Mouse (Mus musculus): ENCODE measurements around the gene Rundc3a.
"Not testable (repeated sequence)": the region's sequence is repeated elsewhere in the genome, so short reads cannot be mapped to it uniquely, and the experiment has no call there.

Gene Rundc3a

DNA sequence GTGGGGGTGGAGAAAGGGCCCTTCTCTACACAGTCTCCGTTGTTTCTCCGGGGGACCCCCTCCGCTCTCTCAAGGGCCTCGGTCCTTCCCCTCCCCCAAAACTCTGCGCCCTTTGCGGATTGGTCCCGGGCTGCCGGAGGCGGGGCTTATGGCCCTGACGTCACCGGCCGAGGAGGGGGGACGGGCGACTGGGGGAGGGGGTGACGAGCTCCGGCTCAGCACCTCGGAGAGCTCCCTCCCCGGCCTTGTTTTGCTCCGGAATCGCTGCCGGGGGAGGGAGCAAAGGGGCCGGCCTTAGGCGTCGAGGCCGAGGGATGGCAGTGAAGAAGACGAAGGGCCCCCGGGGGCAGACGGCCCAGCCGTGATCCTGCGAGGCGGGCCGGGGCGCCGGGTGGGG lies at the start of gene Rundc3a:
Gene Rundc3a, plus strand, starts transcription at position 166 of the 397 bp plus-strand sequence.
- DNase-seq (ENCODE audit: low read depth, low spot score): peak; percentile 88

DNA sequence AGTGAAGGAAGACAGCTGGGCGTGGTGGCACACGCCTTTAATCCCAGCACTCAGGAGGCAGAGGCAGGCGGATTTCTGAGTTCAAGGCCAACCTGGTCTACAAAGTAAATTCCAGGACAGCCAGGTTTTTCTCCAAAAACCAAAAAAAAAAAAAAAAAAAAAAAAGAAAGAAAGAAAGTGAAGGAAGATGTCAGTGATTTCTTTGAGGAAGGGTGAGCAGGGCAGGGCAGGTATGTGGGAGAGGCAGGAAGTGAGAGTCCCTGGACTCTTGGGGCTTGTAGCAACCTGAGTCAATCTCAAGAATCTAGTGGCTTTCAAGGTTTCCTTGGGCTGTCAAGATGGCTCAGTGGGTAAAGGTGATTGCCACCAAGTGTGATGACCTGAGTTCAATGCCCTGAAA lies 48.7 kb upstream of the Rundc3a start:
- no peak for DNase-seq (ENCODE audit: low read depth, low spot score)

DNA sequence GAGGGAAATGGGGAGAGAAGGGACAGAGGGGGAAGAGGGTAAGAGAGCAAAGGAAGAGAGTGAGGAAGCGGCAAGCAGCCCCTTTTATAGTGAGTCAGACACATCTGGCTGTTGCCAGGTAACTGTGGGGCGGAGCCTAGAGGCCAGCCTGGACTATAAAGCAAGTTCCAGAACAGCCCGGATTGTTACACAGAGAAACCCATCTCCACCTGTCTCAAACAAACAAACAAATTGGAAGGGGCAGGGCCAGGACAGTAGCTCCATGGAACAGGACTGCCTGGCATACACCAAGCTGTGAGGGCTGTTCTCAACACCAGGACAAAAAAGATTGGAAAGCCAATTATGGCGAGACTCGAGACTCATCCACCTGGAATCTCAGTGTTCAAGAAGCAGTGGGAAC lies 46.3 kb upstream of the Rundc3a start:
- no peak for DNase-seq (ENCODE audit: low read depth, low spot score)

DNA sequence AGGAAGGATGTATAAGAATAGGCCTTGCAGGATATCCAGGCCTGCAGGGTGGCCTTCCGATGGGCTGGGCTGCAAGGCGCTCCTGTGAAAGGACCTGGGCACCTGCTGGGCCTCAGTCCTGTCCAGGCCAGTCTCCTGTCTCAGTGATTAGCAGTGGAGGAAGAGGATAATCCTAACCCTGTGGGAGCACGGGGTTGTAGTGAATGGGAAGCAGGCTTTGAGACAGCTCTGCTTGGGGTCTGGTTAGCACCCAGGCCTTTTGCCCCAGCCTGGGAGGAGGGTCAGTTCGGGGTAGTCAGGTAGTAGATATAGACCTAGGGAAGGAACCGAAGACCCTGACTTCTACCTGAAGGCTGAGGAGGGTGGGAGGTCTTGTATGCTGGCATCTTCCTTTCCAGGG lies 45.5 kb upstream of the Rundc3a start:
- DNase-seq (ENCODE audit: low read depth, low spot score): no peak

DNA sequence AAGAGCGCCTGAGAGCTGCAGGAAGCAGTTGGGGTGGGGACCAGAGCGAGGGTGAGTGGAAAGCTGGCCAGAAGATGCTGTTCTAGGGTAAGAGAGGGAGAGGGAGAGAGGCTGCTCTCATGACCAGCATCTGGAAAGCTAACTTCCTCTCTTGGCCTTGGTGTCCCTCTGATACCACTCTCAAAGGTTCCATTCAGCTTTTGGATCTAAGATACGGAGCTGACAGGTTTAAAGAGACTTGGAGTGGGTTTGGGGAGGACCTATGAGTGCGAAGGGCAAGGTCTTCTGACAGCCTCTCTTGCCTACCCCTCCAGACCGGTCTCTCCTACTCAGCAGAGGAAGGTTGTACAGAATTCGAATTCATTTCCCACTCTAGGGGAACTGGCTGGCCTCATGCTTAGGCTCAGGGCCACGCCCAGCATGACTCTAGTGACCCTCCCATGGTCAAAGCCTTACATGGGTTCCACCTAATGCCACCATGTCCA lies 45.1 kb upstream of the Rundc3a start:
- no peak for DNase-seq (ENCODE audit: low read depth, low spot score)

DNA sequence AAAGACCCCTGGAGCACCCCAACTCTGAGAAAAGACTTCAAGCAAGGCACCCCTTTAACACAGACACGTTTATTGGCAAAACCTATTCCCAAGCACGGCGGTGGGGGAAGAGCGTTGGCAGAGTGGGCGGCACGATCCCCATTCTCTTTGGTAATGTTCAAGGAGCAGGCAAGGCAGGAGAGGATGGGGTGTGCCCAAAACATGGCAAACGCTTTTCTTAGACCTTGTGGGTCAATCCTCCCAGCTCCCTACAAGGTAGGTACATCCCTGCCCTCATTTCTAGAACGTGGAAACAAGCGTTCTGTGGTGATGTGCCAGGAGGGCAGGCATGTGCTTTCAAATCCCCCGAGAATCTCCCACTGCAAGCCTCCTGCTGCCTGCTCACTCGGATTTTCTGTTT lies 44.4 kb upstream of the Rundc3a start:
- no peak for DNase-seq (ENCODE audit: low read depth, low spot score)

DNA sequence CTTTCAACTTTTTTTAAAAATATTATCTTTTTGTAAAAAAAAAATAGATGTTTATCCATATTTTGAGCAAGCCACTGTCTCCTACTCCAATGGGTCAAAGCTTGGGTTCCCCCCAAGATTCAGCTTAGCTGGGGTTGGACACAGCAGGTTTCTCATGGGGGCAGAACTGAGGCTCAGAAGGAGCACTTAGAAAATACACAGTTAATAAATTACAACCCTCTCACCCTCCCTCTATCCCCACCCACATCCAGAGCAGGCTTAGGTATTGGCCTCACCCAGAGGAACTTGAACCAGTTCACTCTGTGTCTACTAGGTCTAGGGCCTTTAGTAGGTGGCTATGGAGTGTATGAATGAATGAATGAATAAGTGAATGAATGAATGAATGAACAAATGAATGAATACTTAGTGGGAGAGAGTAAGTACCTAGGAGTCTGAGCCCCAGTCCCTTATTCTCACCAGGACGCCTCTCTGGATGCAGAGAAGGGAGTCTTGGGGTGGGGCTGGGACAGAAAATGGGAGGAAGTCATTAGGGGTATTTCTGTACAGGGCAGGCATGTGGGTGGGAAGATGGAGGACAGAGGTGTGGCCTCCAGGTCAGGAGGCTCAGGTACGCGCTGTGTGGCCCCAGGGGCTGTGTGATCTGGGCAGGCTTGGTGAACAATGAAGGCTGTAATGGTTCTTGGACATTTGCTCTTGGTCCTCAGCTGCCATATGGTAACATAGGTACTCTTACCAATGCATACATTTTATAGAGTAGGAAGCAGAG lies 43.8 kb upstream of the Rundc3a start:
- DNase-seq (ENCODE audit: low read depth, low spot score): no peak

DNA sequence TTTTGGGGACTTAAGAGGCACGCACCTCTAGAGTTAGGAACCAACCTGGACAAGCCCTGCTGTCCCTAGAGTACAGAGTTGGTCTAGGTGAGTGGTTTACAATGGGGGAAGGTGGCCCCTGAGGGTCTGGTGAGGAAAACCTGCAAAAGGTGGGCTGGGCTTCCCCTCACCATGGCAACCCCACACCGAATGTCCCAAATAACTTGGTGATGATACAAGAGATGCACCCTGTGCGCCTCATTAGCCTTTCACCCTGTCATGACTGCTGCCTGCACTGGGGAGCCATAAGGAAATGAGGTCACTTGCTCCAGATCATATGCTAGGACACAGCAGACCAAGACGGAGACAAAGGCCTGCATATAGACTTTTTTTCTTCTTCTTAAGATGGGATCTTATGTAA lies 42.8 kb upstream of the Rundc3a start:
- DNase-seq (ENCODE audit: low read depth, low spot score): no peak

DNA sequence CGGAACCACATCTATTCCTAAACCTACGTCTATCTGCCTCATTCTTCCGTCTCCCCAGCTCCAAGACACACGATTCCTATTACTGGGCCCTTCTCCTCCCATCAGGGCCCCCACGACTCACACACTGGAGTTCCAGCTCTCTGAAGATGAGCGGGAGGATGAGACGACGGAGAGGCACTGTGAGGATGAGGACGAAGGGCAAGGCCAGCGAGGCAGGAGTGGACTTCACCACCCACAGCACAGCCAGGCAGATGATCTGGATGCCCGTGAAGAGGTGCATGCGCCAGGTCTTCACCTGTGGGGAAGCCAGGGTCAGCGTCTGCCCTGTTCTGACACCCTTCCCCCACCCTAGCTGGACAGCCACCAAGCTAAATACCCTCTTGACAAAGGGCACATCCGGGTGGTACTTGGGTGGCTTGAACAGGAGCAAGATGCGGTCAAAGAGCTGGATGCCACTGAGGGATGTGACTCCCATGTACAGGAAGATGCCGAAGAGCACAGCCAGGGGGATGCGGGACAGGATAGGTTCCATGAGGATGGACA lies 42.2 kb upstream of the Rundc3a start:
- no peak for DNase-seq (ENCODE audit: low read depth, low spot score)

DNA sequence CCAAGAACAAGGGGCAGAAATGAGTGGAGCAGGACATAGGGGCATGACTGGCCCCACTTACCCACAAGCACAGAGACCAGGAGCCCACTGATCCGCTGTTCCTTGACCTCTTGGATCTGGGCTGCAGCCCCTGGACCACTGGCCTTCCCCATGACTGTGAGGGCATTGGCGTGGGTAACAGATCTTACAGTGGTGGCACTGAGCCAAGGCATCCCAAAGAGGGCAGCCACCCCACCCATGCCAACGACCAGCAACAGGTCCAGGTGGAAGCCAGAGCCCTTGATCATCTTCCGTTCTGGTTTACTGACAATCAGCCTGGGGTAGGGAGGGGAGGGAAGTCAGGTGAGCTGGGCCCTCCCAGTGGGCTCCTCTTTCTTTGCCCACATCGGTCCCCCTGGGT lies 40.8 kb upstream of the Rundc3a start:
- DNase-seq (ENCODE audit: low read depth, low spot score): no peak

DNA sequence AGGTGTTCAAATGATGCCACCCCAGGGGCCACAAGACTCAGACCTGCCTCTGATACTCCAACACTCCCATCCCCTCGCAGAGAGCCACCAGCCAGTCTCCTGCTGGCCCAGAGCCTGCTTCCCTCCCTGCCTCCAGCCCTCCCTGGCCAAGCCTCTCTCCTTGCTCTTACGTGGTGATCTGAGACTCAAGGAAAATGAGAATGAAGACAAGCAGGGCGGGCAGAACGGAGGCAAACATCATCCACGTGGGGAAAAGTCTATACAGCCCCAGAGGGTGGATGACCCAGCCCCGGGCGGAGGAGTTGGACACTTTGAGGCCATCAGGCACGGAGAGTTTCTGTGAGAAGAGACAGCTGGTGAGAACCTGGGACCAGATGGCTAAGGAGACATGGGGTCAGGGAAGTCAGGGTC lies 40.2 kb upstream of the Rundc3a start:
- no peak for DNase-seq (ENCODE audit: low read depth, low spot score)

DNA sequence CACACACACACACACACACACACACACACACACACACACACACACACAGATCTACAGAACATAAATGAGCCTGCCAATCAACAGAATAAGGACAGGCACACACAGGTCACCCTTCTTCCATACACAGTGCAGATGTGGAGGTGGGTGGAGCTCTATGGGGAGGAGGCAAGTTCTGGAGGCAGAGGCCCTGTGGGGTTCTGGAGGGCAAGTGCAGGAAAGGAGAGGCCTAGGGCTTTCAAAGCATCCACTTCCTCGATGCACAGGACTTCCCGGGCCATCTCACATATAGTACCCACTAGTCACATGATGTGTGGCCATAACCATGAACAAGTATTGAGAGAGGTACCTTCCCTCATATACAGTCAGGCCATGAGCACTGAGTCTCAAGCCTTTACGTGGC lies 37.7 kb upstream of the Rundc3a start:
- DNase-seq (ENCODE audit: low read depth, low spot score): no peak

DNA sequence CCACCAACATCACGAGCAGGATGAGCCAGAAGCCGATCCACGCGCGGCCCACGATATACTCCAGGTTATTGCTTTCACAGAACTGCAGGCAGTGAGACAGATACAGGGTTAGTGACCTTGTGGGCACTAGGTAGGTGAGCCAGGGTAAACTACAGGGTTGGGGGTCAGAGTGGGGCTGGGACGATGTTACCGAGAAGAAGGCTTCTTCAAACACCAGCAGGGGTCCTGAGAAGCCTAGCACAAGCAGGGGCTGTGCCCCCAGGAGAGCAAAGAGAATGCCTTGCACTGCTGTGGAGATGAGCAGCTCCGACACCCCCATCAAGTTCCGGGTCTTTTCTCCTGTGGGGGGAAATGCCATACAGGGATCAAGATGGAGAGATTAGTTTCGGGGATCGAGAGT lies 37.0 kb upstream of the Rundc3a start:
- no peak for DNase-seq (ENCODE audit: low read depth, low spot score)

DNA sequence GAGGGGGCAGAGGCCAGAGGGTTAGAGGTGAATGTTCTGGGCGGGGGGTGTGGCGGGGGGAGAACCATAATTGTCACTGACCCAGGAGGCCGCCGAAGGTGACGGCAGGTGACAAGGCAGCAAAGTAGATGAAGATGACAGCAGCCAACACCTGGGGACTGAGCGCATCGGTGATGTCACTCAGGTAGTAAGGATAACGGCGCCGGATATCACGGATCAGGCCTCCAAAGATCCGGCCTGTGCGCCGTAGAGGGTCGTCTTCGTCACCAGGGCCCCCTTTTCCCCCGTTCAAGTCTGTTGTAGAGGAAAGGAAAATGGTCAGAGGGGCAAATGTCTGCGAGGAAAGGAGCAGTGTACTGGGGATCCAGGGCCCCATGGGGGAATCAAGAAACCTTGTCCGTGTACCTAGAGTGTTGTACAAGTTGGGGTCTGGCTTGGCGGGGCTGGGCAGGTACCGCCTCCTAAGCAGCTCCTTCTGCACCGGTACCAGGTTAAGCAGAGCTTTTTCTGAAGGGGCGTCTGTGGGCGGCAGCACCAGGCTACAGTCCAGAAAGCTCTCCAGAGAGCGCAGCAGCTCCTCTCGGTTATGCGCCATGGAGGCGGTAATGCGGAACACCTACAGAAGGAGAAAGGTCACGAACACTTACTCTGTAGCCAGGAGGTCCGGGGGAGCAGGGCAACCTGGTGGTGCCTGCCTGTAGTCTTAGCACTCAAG lies 36.4 kb upstream of the Rundc3a start:
- DNase-seq (ENCODE audit: low read depth, low spot score): no peak

DNA sequence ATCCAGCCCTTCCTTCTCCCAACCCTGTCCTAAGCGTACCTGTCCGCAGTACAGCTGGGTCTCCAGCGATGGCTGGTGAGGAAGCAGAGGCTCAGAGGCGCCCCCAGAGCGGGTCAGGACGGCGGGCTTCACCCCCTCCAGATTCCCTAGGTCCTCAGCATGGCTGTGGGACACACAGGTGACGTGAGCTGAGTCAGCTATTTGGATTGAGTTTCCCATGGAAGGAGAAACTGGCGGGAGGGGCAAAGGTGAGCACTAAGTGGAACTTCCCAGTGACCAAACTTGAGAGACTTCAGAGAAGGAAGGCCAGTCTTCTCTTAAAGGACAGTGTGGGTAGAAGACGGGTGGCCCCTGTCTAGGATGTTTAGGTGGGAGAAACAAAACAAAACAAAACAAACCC lies 34.8 kb upstream of the Rundc3a start:
- no peak for DNase-seq (ENCODE audit: low read depth, low spot score)

DNA sequence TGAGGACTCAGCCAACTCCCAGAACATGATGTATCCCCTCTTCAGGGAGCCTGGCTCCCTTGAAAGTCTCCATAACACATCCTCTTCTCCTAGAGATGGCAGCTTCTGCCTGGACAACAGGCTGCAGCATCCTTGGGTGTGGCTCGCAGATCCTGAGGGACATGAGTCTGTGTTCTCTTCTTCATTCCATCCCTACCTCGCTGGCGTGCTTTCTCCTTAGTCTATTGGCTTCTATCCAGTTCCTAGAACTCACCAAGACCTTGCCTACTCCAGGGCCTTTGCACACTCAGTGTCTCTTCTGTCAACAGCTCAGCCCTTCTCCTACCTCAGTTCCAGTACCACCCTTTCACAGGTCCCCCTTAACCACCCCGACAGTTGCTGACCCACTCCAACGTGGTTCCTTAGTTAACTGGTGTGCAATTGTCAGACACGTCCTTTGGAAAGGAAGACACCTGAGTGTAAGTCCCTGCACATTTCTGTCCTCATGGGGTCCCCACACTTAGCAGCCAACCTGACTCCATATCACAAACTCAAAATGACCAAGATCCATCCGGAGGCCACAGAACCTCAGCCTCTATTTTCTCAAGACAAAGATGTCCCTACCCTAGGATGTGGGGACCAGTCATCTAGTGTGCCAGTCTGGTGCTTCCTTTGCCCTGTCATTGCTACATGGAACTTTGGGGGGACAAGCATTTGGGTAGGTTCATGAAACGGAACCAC lies 31.3 kb upstream of the Rundc3a start:
- no peak for DNase-seq (ENCODE audit: low read depth, low spot score)

DNA sequence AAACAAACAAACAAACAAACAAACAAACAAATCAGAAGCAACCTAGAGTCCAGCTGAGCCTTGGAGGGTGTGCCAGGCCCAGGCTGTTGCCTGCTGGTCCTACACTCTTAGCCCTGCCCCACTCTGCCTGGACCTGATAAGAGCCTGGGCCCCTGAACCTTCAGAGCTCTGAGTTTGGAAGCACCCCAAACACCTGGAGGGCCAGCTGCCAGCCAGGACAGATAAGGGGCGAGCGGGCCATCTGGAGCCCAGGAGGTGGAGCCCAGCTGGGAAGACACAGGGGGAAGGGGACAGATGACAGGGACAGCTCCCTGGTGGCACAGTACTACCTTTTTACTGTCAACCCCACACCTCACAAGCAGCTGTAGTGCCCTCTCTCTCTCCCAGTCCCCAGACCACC lies 29.6 kb upstream of the Rundc3a start:
- DNase-seq (ENCODE audit: low read depth, low spot score): no peak

DNA sequence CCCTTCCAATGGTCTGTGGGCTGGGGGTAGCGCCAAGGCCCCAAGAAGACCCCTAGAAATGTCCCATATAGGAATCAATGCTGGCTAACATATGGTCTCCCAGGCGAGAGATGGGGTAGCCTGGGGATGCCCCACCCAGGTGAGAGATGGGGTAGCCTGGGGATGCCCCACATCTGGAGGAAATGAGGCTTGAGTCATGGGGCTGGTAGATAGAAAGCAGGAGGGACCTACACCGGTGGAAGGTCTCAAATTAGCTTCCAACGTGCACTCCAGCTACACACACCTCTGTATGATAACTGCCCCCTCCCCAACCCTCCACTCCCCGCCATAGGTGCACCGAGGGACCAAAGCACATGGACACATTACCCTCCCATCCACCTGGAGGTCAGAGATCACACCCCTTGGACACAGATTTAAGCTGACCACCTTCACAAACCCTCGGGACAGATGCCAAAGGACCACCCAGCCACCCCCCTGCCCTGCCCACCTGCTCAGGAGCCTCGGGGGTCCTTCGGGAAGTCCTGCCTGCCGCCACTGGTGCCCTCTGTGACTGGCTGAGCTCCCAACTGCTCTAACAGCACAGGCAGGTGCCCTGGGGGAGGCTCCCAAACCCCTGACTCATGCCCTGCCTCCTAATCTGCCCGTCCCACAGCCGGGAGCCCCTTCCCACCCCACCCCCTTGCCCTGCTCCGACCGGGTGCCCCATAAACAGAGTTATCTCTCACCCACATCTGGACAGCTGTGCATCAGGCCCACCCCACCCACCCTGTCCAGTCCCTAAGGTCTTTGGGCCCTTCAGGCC lies 28.4 kb upstream of the Rundc3a start:
- no peak for DNase-seq (ENCODE audit: low read depth, low spot score)

DNA sequence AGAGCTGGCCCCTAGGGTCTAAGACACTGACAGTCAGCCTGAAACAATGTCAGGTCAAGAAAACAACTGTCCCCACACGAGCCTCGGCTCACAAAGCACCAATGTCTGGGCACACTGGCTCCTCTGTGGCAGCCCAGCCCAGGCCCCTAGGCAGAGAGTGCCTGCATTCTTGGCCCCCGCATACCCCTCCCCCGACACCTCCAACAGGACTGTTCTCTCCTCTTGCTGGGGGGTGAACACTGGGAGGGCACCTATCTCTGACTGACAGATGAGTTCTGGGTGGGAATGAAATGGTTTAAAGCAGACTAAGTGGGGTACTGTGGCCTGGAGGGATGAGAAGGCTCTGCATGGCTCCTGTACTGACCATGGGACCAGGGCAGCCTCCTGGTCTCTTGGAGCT lies 27.5 kb upstream of the Rundc3a start:
- no peak for DNase-seq (ENCODE audit: low read depth, low spot score)

DNA sequence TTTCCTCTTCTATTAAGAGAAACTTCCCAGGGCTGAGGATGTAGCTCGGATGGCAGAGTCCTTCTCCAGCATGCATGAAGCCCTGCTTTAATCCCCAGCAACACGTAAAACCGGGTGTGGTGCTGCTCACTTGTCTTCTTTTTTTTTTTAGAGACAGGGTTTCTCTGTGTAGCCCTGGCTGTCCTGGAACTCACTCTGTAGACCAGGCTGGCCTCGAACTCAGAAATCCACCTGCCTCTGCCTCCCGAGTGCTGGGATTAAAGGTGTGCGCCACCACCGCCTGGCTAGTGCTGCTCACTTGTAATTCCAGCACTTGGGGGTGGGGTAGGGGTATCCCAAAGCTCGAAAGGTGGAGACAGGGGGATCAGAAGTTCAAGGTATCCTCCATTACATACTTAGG lies 27.1 kb upstream of the Rundc3a start, which contains the start of gene Slc4a1:
Gene Slc4a1, minus strand, starts transcription at position 101 of the 400 bp plus-strand sequence.
- not testable (repeated sequence) for DNase-seq (ENCODE audit: low read depth, low spot score)

All from CD4-positive, CD25-positive, alpha-beta regulatory T cell, adult 2 months (primary cell).